Mouse (Mus musculus): ENCODE measurements around the gene Mylk3. TPM values are rescaled to one million over a fixed set of nuclear protein-coding genes. Genes with fewer than 3 reads are reported as not detected.

Gene Mylk3
- polyA plus RNA-seq (2017; shearing (Covaris generic)): under 1 TPM in 1 of 2 experiments, not detected in 1; 0.87 TPM

GRCm38 (mm10) chr8:85386205-85386604, at the start of gene Mylk3:
Gene Mylk3, minus strand, starts transcription at chr8:85386345.

GRCm38 (mm10) chr8:85432168-85433016, 46.2 kb upstream of the Mylk3 start, which contains the start of gene 4921524J17Rik:
Gene 4921524J17Rik, minus strand, starts transcription at chr8:85432833.

GRCm38 (mm10) chr8:85299434-85300077, 86.6 kb downstream of the Mylk3 start, which contains the start of the genes Orc6 and Vps35:
Gene Orc6, plus strand, starts transcription at chr8:85299632.
Gene Vps35, minus strand, starts transcription at chr8:85299802.

Other genes starting within 250 kb of the Mylk3 start
- 1 to 10 TPM in 1 of 2 experiments, under 1 TPM in 1; 0.10 to 2.4 TPM for gene Cks1brt, start 234.4 kb downstream of the Mylk3 start, polyA plus RNA-seq (2017; shearing (Covaris generic))
- gene Olfr371, start 160.4 kb downstream of the Mylk3 start, polyA plus RNA-seq (2017; shearing (Covaris generic)): not detected
- 10 to 100 TPM; 25.7 to 26.0 TPM for gene Orc6, start 86.7 kb downstream of the Mylk3 start, polyA plus RNA-seq (2017; shearing (Covaris generic))
- 100 to 1,000 TPM in 1 of 2 experiments, 10 to 100 TPM in 1; 89.7 to 104 TPM for gene Vps35, start 86.5 kb downstream of the Mylk3 start, polyA plus RNA-seq (2017; shearing (Covaris generic))
- 10 to 100 TPM; 45.7 to 56.7 TPM for gene 4921524J17Rik, start 46.5 kb upstream of the Mylk3 start, polyA plus RNA-seq (2017; shearing (Covaris generic))
- gene Gpt2, start 106.2 kb upstream of the Mylk3 start, polyA plus RNA-seq (2017; shearing (Covaris generic)): 1 to 10 TPM; 2.0 to 2.9 TPM
- 100 to 1,000 TPM; 231 TPM for gene Dnaja2, start 169.0 kb upstream of the Mylk3 start, polyA plus RNA-seq (2017; shearing (Covaris generic))

All from inflammation-experienced regulatory T-cells (primary cell).